Mouse (Mus musculus): ENCODE measurements around the gene Tsku. TPM values are rescaled to one million over a fixed set of nuclear protein-coding genes. Genes with fewer than 3 reads are reported as not detected.

Gene Tsku
- polyA plus RNA-seq, 1 experiment, result 1.2 TPM

DNA sequence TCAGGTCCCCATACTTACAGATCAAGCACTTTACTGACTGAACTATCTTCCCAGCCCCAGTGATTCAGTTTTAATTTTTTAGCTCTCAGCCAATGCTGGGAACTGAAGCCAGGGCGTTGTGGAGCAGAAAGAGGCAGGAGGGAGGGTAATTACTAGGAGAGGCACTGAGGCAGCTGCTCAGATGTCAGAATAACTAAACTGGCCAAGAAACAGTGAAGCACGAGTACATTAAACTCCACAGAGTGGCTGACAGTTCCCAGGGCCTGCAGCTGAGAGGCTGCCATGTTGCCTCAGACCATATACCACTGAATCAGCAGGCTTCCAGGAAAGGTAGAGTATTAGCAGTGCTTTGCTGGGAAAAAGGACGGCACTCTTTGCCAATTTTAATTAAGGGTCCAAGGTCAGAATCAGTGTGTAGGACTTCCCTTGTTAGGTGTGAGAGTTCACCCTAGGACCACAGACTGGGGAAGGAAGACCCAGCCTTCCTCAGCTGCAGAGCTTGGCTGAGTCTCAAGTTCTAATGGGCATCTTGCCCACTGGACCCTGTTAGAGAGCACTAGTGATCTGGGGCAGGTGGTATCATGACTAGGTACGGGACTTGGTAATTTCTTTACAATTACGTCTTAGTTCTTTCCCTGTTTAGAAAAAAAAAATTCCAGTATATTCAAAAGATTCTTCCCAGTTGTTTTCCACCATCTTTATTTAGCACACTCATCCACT, 28.3 kb downstream of the Tsku start:
- no peaks in the 10 kb centered on the region for H3K27me3 ChIP-seq (replicated peaks)
- H3K4me1 ChIP-seq, result peaks cover 78% of the 10 kb centered on the region
- H3K4me3 ChIP-seq (replicated peaks), result no peak overlapping the region
- TF ChIP-seq FLI1 (IDR thresholded peaks at IDR 0.05; ENCODE audit: low read length), result no peak
- TF ChIP-seq GATA1 (IDR thresholded peaks at IDR 0.05; ENCODE audit: borderline replicate concordance, low read length), result no peak
- H3K36me3 ChIP-seq (replicated peaks; ENCODE audit: low read length), result no peaks in the 10 kb centered on the region
- no peaks in the 10 kb centered on the region for H3K9me3 ChIP-seq

DNA sequence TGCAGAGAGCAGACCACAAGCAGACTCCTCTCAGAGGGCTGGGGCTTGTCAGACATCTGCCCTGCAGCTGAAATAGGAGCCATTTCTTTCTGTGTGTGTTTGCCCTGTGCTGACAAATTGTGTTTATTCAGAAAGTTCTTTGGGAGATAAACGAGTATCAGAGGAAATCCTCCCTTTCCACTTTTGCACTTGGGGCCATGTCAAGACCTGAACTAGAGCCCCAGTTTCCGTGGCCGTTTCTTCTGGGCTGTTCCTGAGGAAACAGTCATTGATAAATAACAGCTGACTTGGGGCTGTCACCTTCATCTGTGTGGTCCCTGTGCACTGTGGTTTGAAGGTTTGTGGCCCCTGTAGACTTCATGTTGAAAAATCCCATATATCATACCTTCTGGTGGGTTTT, 29.2 kb downstream of the Tsku start:
- Histone ChIP-seq H3K36me3 (replicated peaks; ENCODE audit: low read length) (no peaks in the 10 kb centered on the region), H3K4me3 (replicated peaks) (no peak overlapping the region), H3K4me1 (peaks cover 78% of the 10 kb centered on the region), H3K9me3 (no peaks in the 10 kb centered on the region), H3K27me3 (replicated peaks) (no peaks in the 10 kb centered on the region)
- TF ChIP-seq FLI1 (IDR thresholded peaks at IDR 0.05; ENCODE audit: low read length) (no peak), GATA1 (IDR thresholded peaks at IDR 0.05; ENCODE audit: borderline replicate concordance, low read length) (no peak)

DNA sequence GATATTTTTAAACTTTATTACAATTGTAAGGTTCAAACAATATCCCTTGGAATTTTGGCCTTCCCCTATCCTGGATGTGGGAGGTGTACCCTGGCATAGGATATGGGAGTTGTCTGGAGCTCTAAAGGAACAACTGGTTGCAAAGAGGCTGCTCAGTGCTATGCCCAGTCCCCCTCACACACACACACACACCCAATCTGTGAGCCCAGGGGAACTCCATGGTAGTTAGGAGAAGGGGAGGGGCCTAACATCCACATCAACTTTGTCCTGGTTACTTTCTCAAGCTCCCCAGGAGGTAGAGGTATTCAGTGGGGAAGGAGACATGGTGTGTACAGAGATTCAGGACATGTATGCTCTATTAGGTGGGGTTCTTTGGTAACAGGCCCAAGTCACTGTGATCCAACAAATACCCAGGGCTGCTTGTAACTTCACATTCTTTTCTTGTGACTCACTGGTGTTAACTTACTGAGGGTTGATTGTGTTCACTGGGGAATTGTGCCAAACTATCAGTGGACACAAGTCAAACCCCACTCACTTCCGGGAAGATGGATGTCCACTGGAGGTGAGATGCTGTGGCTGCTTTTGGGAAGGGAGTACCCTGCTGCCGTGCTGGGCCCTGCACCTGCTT, 30.6 kb downstream of the Tsku start:
- TF ChIP-seq GATA1 (IDR thresholded peaks at IDR 0.05; ENCODE audit: borderline replicate concordance, low read length), result no peak
- peaks cover 73% of the 10 kb centered on the region for H3K4me1 ChIP-seq
- H3K27me3 ChIP-seq (replicated peaks), result peaks cover 2% of the 10 kb centered on the region

GRCm38 (mm10) chr7:98329651-98330374, 31.3 kb downstream of the Tsku start:
- no peak for TF ChIP-seq FLI1 (IDR thresholded peaks at IDR 0.05; ENCODE audit: low read length)
- TF ChIP-seq GATA1 (IDR thresholded peaks at IDR 0.05; ENCODE audit: borderline replicate concordance, low read length), result no peak
- no peaks in the 10 kb centered on the region for H3K9me3 ChIP-seq
- peaks cover 2% of the 10 kb centered on the region for H3K27me3 ChIP-seq (replicated peaks)
- no peaks in the 10 kb centered on the region for H3K36me3 ChIP-seq (replicated peaks; ENCODE audit: low read length)
- peaks cover 70% of the 10 kb centered on the region for H3K4me1 ChIP-seq
- peak overlapping the region; percentile 57 for H3K4me3 ChIP-seq (replicated peaks)

More for the DNA sequence above, 30.6 kb downstream of the Tsku start:
- Histone ChIP-seq H3K9me3 (no peaks in the 10 kb centered on the region), H3K4me3 (replicated peaks) (peak overlapping the region; percentile 21), H3K36me3 (replicated peaks; ENCODE audit: low read length) (no peaks in the 10 kb centered on the region)

- TF ChIP-seq FLI1 (IDR thresholded peaks at IDR 0.05; ENCODE audit: low read length), result no peak
- Histone ChIP-seq H3K4me1 (peaks cover 66% of the 10 kb centered on the region), H3K9me3 (no peaks in the 10 kb centered on the region), H3K36me3 (replicated peaks; ENCODE audit: low read length) (no peaks in the 10 kb centered on the region), H3K27me3 (replicated peaks) (peaks cover 5% of the 10 kb centered on the region), H3K4me3 (replicated peaks) (no peak overlapping the region)
These were observed 32.8 kb downstream of the Tsku start for GRCm38 (mm10) chr7:98328311-98328710.

DNA sequence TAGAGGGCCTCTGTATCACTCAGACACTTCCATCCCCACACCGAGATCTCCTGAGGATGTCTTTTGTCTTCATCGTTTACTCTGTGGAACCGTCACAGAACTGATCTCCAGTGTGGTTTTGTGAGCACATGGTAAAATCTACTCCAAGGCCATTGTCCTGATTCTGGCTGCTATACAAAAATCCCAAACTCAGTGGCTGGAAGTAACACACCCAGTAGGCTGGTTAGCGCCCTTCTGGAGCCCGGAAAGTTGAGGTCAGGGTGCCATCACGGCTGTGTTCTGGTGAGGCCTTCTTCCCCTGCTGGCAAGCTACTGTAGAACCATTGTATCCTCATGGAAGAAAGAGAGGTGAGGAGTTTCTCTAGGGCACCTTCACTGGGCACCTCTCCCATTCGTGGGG, 35.1 kb downstream of the Tsku start:
- Histone ChIP-seq H3K9me3 (no peaks in the 10 kb centered on the region), H3K4me1 (peaks cover 61% of the 10 kb centered on the region), H3K27me3 (replicated peaks) (peaks cover 6% of the 10 kb centered on the region), H3K36me3 (replicated peaks; ENCODE audit: low read length) (no peaks in the 10 kb centered on the region), H3K4me3 (replicated peaks) (no peak overlapping the region)
- no peak for TF ChIP-seq GATA1 (IDR thresholded peaks at IDR 0.05; ENCODE audit: borderline replicate concordance, low read length)
- no peak for TF ChIP-seq FLI1 (IDR thresholded peaks at IDR 0.05; ENCODE audit: low read length)

DNA sequence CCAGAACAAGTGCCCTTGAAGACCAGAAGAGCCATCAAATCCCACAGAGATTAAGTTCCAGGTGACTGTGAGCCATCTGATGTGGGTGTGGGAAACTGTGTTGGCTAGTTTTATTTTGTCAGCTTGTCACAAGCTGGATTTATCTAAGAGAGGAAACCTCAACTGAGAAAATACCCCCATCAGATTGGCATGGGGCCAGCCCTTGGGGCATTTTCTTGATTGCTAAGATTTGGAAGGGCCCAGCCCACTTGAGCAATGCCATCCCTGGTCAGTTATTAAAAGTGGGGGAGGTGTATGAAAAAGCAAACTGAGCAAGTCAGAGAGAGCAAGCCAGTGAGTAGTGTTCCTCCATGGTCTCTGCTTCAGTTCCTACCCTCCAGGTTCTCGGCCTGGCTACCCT, 36.9 kb downstream of the Tsku start:
- no peak for TF ChIP-seq FLI1 (IDR thresholded peaks at IDR 0.05; ENCODE audit: low read length)
- Histone ChIP-seq H3K4me3 (replicated peaks) (no peak overlapping the region), H3K4me1 (peaks cover 50% of the 10 kb centered on the region), H3K9me3 (no peaks in the 10 kb centered on the region), H3K27me3 (replicated peaks) (peaks cover 6% of the 10 kb centered on the region), H3K36me3 (replicated peaks; ENCODE audit: low read length) (no peaks in the 10 kb centered on the region)

GRCm38 (mm10) chr7:98323288-98324019, 37.7 kb downstream of the Tsku start:
- H3K27me3 ChIP-seq (replicated peaks), result peaks cover 6% of the 10 kb centered on the region
- H3K9me3 ChIP-seq, result no peaks in the 10 kb centered on the region
- no peaks in the 10 kb centered on the region for H3K36me3 ChIP-seq (replicated peaks; ENCODE audit: low read length)
- TF ChIP-seq GATA1 (IDR thresholded peaks at IDR 0.05; ENCODE audit: borderline replicate concordance, low read length) (no peak), FLI1 (IDR thresholded peaks at IDR 0.05; ENCODE audit: low read length) (no peak)
- no peak overlapping the region for H3K4me3 ChIP-seq (replicated peaks)
- peaks cover 43% of the 10 kb centered on the region for H3K4me1 ChIP-seq

GRCm38 (mm10) chr7:98322415-98322814, 38.7 kb downstream of the Tsku start:
- H3K27me3 ChIP-seq (replicated peaks), result peaks cover 10% of the 10 kb centered on the region
- no peak for TF ChIP-seq FLI1 (IDR thresholded peaks at IDR 0.05; ENCODE audit: low read length)
- no peak for TF ChIP-seq GATA1 (IDR thresholded peaks at IDR 0.05; ENCODE audit: borderline replicate concordance, low read length)
- H3K9me3 ChIP-seq, result no peaks in the 10 kb centered on the region
- no peaks in the 10 kb centered on the region for H3K36me3 ChIP-seq (replicated peaks; ENCODE audit: low read length)
- H3K4me1 ChIP-seq, result peaks cover 39% of the 10 kb centered on the region
- no peak overlapping the region for H3K4me3 ChIP-seq (replicated peaks)

All from megakaryocyte, embryonic 14.5 days (primary cell).